Mouse (Mus musculus) intestine, postnatal 0 days (tissue): ENCODE measurements around the gene Pdk2. TPM values are rescaled to one million over a fixed set of nuclear protein-coding genes. Genes with fewer than 3 reads are reported as not detected.

Source experiments
- ATAC-seq: fragments of 200-750 bp; cut with Nextera tagmentation; 2 replicates; pipeline ENCODE4 v1.8.0; 2017; ENCODE audit warnings: mild to moderate bottlenecking, moderate TSS enrichment, moderate library complexity
- H3K27ac ChIP-seq: fragments of 300-500 bp; sonication (generic); 2 replicates; pipeline ENCODE4 v1.5.1; 2014; ENCODE audit warnings: mild to moderate bottlenecking, low read depth, low read length, moderate library complexity
- H3K27me3 ChIP-seq: fragments of 300-500 bp; sonication (generic); replicated peaks from 2 replicates; pipeline ENCODE4 v1.6.1; 2014; ENCODE audit warnings: low read length, mixed read lengths; ENCODE audit not compliant: control insufficient read depth, insufficient read depth
- H3K36me3 ChIP-seq: fragments of 300-500 bp; sonication (generic); 2 replicates; pipeline ENCODE4 v1.6.1; 2014; ENCODE audit warnings: mild to moderate bottlenecking, moderate library complexity; ENCODE audit not compliant: control insufficient read depth, insufficient read depth
- H3K4me1 ChIP-seq: fragments of 300-500 bp; sonication (generic); replicated peaks from 2 replicates; pipeline ENCODE4 v1.6.1; 2014; ENCODE audit warnings: antibody characterized with exemption, low read length, mixed read lengths; ENCODE audit not compliant: control insufficient read depth, insufficient read depth
- H3K4me2 ChIP-seq: fragments of 300-500 bp; sonication (generic); replicated peaks from 2 replicates; pipeline ENCODE4 v1.6.1; 2014; ENCODE audit warnings: low read depth, mild to moderate bottlenecking, moderate library complexity
- H3K4me3 ChIP-seq: fragments of 300-500 bp; sonication (generic); 2 replicates; pipeline ENCODE4 v1.5.1; 2014; ENCODE audit warnings: low read depth, low read length
- H3K9ac ChIP-seq: fragments of 300-500 bp; sonication (generic); 2 replicates; pipeline ENCODE4 v1.6.1; 2014; ENCODE audit warnings: mild to moderate bottlenecking, low read depth, low read length
- H3K9me3 ChIP-seq: fragments of 300-500 bp; sonication (generic); 2 replicates; pipeline ENCODE4 v1.6.1; 2016; ENCODE audit warnings: mixed run types; ENCODE audit not compliant: control insufficient read depth
- CTCF ChIP-seq: sonication (generic); IDR thresholded peaks from 2 replicates; pipeline ENCODE4 v1.5.1; 2016; ENCODE audit warnings: low read depth, mild to moderate bottlenecking, control low read depth, antibody characterized with exemption, moderate library complexity
- WGBS: fragments of 180-500 bp; shearing (Covaris S2); extraction: QIAGEN DNeasy Blood & Tissue Kit; methylation state at CpG from one replicate; pipeline ENCODE4 v1.1.7; 2014; 5-methylcytosine and 5-hydroxymethylcytosine counted together
- polyA plus RNA-seq: library from polyadenylated mRNA; unstranded; fragments of >200 nt; fragmentation: Nextera tagmentation; extraction: Ambion mirVana; gene quantifications from 2 replicates; pipeline ENCODE4 v1.2.1, GENCODE M21; 2015

The Pdk2 gene
- polyA plus RNA-seq = 53.2 and 57.4 TPM in 2 replicates

DNA sequence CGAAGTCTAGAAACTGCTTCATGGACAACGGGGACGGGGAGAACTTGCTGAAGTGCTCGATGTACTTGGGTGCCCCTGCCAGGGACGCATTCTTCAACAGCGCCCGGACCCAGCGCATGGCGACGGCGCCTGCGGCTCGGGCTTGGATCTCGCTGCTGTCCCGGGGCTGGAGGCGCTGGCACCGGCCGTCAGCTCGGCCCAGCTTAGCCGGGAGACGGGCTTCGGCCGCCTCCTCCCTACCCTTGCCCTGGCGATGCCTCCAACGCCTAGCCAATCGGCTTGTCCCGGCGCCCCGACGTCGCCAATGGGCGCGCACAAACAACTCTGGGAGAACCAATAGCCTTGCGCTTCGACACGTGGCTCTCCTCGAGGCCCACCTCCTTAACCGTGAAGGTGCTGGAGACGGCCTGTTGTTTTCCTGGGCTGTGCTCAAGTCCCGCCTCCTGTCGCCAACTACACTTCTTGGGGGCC is at the start of gene Pdk2:
Gene Pdk2 (minus strand): TSS at position 216 of the 471 bp plus-strand sequence.
- H3K4me1 ChIP-seq = peaks cover 6% of the 10 kb centered on the region
- no peaks in the 10 kb centered on the region for H3K9me3 ChIP-seq
- H3K27ac ChIP-seq = peak within 1 kb of the TSS; percentile 94
- under 1% methylated on average over 41 of the region's 41 CpGs for WGBS
- H3K4me3 ChIP-seq = peak within 1 kb of the TSS; percentile 82
- H3K27me3 ChIP-seq = no peaks in the 10 kb centered on the region
- ATAC-seq = peak; percentile 88
- H3K36me3 ChIP-seq = peaks cover 28% of the 10 kb centered on the region
- no peak for TF ChIP-seq CTCF
- H3K9ac ChIP-seq = peak within 1 kb of the TSS; percentile 85
- H3K4me2 ChIP-seq = peak within 1 kb of the TSS; percentile 88

- no peak for TF ChIP-seq CTCF
- 69% methylated on average over 16 of the region's 16 CpGs for WGBS
- no peaks in the 10 kb centered on the region for H3K9me3 ChIP-seq
- no peak overlapping the region for H3K27ac ChIP-seq
- H3K36me3 ChIP-seq = no peaks in the 10 kb centered on the region
- no peak overlapping the region for H3K4me2 ChIP-seq
- no peak overlapping the region for H3K9ac ChIP-seq
- H3K4me1 ChIP-seq = no peaks in the 10 kb centered on the region
- no peaks in the 10 kb centered on the region for H3K27me3 ChIP-seq
- no peak overlapping the region for H3K4me3 ChIP-seq
- ATAC-seq = no peak
Measured at GRCm38 (mm10) chr11:95088857-95089779, 48.0 kb upstream of the Pdk2 start.

GRCm38 (mm10) chr11:95088286-95088685 is 47.1 kb upstream of the Pdk2 start:
- no peak for ATAC-seq
- 57% methylated on average over 7 of the region's 7 CpGs for WGBS
- Histone ChIP-seq H3K4me1 (no peaks in the 10 kb centered on the region), H3K9ac (no peak overlapping the region), H3K4me3 (no peak overlapping the region), H3K27me3 (no peaks in the 10 kb centered on the region), H3K9me3 (no peaks in the 10 kb centered on the region), H3K27ac (no peak overlapping the region), H3K4me2 (no peak overlapping the region), H3K36me3 (no peaks in the 10 kb centered on the region)
- TF ChIP-seq CTCF = no peak

DNA sequence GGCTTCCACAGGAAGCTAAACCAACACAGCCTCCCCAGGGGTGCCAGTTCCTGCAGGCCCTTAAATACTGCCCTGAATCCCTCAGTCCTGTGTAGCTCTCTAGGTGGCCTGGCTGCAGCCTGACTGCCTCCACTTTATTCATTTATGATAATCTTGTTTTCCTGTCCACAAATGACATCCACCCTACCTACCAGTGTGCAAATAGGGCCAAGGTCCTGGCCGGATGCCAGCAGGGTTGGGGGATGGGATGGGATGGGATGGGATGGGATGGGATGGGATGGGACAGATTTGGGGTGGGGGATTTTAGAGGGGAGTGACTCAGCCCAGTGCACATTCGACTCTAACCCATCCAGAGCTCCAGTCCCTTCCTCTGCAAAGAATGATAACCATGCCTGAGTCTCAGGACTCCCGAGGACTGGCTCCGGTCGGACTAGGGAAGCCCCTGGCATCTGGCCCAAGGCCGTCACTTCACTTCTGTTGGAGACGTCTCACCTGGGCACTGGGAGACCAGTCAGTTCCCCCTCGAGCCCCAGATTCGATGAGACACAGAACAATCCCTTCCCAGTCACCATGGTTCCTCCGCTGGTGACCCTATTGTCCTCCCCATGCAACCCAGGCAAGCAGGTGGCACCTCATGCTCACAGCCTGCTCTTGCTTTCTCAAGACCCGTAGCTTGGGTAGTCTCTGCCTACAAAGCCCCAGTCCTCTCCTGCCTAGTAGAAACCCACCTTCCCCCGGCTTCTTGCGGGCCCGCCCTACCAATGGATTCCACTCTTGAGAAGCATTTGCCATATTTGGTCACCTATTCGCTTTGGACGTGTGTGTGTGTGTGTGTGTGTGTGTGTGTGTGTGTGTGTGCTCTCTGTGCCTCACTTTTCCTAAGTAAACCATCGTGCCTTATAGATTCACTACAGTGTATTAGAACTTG is 46.4 kb upstream of the Pdk2 start:
- ATAC-seq = no peak
- WGBS = 48% methylated on average over 17 of the region's 17 CpGs
- Histone ChIP-seq H3K4me1 (no peaks in the 10 kb centered on the region), H3K9ac (no peak overlapping the region), H3K36me3 (no peaks in the 10 kb centered on the region), H3K9me3 (no peaks in the 10 kb centered on the region), H3K4me2 (no peak overlapping the region), H3K27me3 (no peaks in the 10 kb centered on the region), H3K4me3 (no peak overlapping the region), H3K27ac (peak overlapping the region; percentile 46; the same call in 1 of the 2 replicates)
- no peak for TF ChIP-seq CTCF

DNA sequence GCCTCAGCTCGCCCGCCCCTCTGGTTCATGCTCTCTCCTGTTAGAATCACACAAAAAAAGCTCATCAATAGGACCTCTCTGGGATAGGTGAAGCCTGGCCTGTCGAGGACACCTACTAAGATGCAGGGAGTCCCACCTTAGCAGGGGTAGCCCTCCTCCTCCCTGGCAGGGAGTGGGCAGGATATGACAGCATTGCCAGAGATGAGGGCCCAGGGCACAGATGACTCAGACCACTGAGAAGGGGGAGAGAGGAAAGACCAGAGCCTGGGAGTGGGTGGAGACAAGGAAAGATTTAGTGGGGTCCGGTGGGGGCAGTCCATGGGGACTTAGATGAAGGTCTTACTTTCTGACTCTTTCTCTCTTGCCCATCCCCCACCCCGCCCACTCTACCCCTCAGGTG is 45.1 kb upstream of the Pdk2 start:
- Histone ChIP-seq H3K9me3 (no peaks in the 10 kb centered on the region), H3K4me2 (no peak overlapping the region), H3K9ac (no peak overlapping the region), H3K36me3 (no peaks in the 10 kb centered on the region), H3K4me1 (no peaks in the 10 kb centered on the region), H3K27ac (no peak overlapping the region), H3K27me3 (no peaks in the 10 kb centered on the region), H3K4me3 (no peak overlapping the region)
- 54% methylated on average over 5 of the region's 5 CpGs for WGBS
- no peak for ATAC-seq
- no peak for TF ChIP-seq CTCF

GRCm38 (mm10) chr11:95085710-95086109 is 44.6 kb upstream of the Pdk2 start:
- H3K4me3 ChIP-seq = no peak overlapping the region
- 34% methylated on average over 5 of the region's 5 CpGs for WGBS
- no peaks in the 10 kb centered on the region for H3K9me3 ChIP-seq
- no peaks in the 10 kb centered on the region for H3K27me3 ChIP-seq
- ATAC-seq = no peak
- no peaks in the 10 kb centered on the region for H3K4me1 ChIP-seq
- no peak overlapping the region for H3K9ac ChIP-seq
- no peak overlapping the region for H3K27ac ChIP-seq
- no peak overlapping the region for H3K4me2 ChIP-seq
- no peak for TF ChIP-seq CTCF
- H3K36me3 ChIP-seq = no peaks in the 10 kb centered on the region
